Mouse (Mus musculus): ENCODE results near the gene Aspscr1.

The Aspscr1 gene

GRCm38 (mm10) chr11:120712771-120713568, 40.2 kb downstream of the Aspscr1 start:
- in situ Hi-C loops (cut with MboI, MseI), result loop anchor here (10.0 kb wide), 1 partner anchor 88 kb away; the partner anchor contains the start of gene Sirt7

GRCm38 (mm10) chr11:120713580-120714518, 41.1 kb downstream of the Aspscr1 start, which contains the start of the genes Cenpx and Lrrc45:
TSS of gene Cenpx (minus strand) at chr11:120713738.
TSS of gene Lrrc45 (plus strand) at chr11:120713925.
- in situ Hi-C loops (cut with MboI, MseI), result loop anchor here (10.0 kb wide), 1 partner anchor 89 kb away; the partner anchor contains the start of gene Sirt7

- in situ Hi-C loops (cut with MboI, MseI), result loop anchor here (10.0 kb wide), 1 partner anchor 90 kb away; the partner anchor contains the start of gene Sirt7
Measured at GRCm38 (mm10) chr11:120714546-120714945, 41.8 kb downstream of the Aspscr1 start.

GRCm38 (mm10) chr11:120715131-120715530, 42.4 kb downstream of the Aspscr1 start:
- in situ Hi-C loops (cut with MboI, MseI), result loop anchor here (10.0 kb wide), 1 partner anchor 90 kb away; the partner anchor contains the start of gene Sirt7

- in situ Hi-C loops (cut with MboI, MseI), result loop anchor here (10.0 kb wide), 1 partner anchor 94 kb away; the partner anchor contains the start of gene Sirt7
Measured at GRCm38 (mm10) chr11:120719242-120719641, 46.5 kb downstream of the Aspscr1 start.

GRCm38 (mm10) chr11:120719841-120720376, 47.1 kb downstream of the Aspscr1 start:
- in situ Hi-C loops (cut with MboI, MseI), result loop anchor here (10.0 kb wide), 1 partner anchor 95 kb away; the partner anchor contains the start of gene Sirt7

DNA sequence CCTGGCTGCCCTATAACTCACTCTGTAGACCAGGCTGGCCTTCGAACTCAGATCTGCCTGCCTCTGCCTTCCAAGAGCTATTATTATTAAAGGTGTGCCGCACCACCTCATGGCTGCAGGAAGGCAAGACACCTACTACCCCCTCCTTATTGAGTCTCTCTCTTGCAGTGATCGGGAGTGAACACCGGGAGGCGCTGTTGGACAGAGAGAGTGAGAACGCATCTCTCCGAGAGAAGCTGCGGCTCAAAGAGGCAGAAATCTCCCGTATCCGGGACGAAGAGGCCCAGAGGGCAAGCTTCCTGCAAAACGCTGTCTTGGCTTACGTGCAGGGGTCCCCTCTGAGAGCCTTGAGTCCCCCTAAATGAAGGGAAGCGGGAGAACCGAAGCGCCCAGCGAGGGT, 47.7 kb downstream of the Aspscr1 start:
- in situ Hi-C loops (cut with MboI, MseI), result no loop called here

- in situ Hi-C loops (cut with MboI, MseI), result no loop called here
Measured at GRCm38 (mm10) chr11:120721124-120722066, 48.6 kb downstream of the Aspscr1 start, which contains the start of gene Rac3. TSS of gene Rac3 (plus strand) at chr11:120721470.

GRCm38 (mm10) chr11:120722067-120722630, 49.4 kb downstream of the Aspscr1 start:
- in situ Hi-C loops (cut with MboI, MseI), result no loop called here

- in situ Hi-C loops (cut with MboI, MseI), result no loop called here
Measured at GRCm38 (mm10) chr11:120722761-120723382, 50.1 kb downstream of the Aspscr1 start.

GRCm38 (mm10) chr11:120723509-120723908, 50.7 kb downstream of the Aspscr1 start:
- in situ Hi-C loops (cut with MboI, MseI), result no loop called here

GRCm38 (mm10) chr11:120726243-120727168, 53.7 kb downstream of the Aspscr1 start:
- in situ Hi-C loops (cut with MboI, MseI), result loop anchor here (5.0 kb wide), 1 partner anchor 41 kb away; no protein-coding TSS in a partner anchor

GRCm38 (mm10) chr11:120727169-120727527, 54.4 kb downstream of the Aspscr1 start, which contains the start of gene Dcxr:
TSS of gene Dcxr (minus strand) at chr11:120727281.
- in situ Hi-C loops (cut with MboI, MseI), result loop anchor here (5.0 kb wide), 1 partner anchor 40 kb away; no protein-coding TSS in a partner anchor

DNA sequence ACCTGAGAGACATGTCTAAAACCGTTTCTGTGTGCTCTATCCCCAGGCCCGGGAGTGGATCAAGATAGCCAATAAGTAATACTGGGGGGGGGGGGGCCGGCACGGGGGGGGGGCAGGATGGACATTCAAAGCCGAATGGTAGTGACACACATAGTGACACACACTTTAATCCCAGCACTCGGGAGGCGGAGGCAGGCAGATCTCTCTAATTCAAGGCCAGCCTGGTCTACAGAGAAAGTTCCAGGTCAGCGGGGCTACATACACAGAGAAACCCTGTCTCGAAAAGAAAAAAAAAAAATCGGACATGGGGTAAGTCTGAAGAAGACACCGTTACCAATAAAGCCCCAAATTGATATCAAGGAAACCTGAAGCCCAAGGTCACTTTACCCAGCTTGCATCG, 54.8 kb downstream of the Aspscr1 start:
- in situ Hi-C loops (cut with MboI, MseI), result loop anchor here (5.0 kb wide), 1 partner anchor 40 kb away; no protein-coding TSS in a partner anchor

DNA sequence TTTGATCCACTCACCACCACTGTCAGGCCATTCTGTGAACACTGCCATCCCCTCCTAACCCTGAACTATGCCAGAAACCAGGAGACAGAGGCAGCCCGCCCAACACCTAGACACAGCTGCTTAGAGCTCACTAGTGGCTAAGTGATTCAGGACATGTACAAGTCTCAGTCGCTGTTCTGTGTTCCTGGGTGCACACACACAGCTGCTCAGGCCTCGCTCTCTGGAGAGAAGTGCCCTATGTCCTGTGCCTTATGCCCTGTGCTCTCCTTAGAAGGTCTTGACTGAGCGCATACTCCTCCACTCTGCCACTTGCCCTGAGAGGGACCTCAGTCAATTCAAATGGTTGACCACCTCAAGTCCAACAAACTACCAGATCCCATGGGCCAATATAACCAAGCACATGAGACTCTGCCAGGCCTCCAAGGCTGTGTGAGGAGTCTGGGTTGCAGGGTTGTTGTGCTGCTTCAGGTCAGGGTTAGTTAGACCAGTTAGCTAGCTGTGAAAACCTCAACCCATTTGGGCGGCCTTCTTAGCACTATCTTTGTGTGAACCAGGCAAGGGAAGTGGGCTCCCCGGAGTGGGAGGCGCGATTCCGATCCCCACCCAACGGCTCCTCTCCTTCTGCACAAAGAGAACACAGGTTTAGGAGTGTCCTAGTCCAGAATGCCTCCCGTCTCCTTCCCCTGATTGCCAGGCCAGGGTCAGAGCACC, 55.9 kb downstream of the Aspscr1 start:
- in situ Hi-C loops (cut with MboI, MseI), result loop anchor here (5.0 kb wide), 1 partner anchor 39 kb away; no protein-coding TSS in a partner anchor

GRCm38 (mm10) chr11:120729432-120730050, 56.8 kb downstream of the Aspscr1 start:
- in situ Hi-C loops (cut with MboI, MseI), result loop anchor here (5.0 kb wide), 1 partner anchor 38 kb away; no protein-coding TSS in a partner anchor

Measured in T-helper 2 cell (primary cell).